Mouse (Mus musculus) CD4-positive helper T cell, adult 2 months (primary cell): ENCODE measurements around the gene Rpl41.

Experiments used
- DNase-seq: peaks from one replicate; pipeline ENCODE4 v3.0.0-alpha.2; 2012; ENCODE audit warnings: low read depth, missing footprints, low spot score

Rpl41 gene

GRCm38 (mm10) chr10:128548947-128549681 is at the start of gene Rpl41:
Gene Rpl41 (minus strand): TSS chr10:128549305.
- DNase-seq, result peak; percentile 99

GRCm38 (mm10) chr10:128598476-128598875 is 49.4 kb upstream of the Rpl41 start:
- DNase-seq, result no peak

GRCm38 (mm10) chr10:128592797-128593196 is 43.7 kb upstream of the Rpl41 start:
- no peak for DNase-seq

- DNase-seq, result no peak
These were observed 42.3 kb upstream of the Rpl41 start for GRCm38 (mm10) chr10:128591436-128591835.

- DNase-seq, result peak; percentile 56
These were observed 41.1 kb upstream of the Rpl41 start for GRCm38 (mm10) chr10:128590193-128590690.

- peak; percentile 63 for DNase-seq
These were observed 40.5 kb upstream of the Rpl41 start, which contains the start of gene Erbb3 for GRCm38 (mm10) chr10:128589464-128590192. Gene Erbb3 (minus strand): TSS chr10:128589652.

- no peak for DNase-seq
These were observed 39.8 kb upstream of the Rpl41 start for GRCm38 (mm10) chr10:128588775-128589463.

GRCm38 (mm10) chr10:128588136-128588535 is 39.0 kb upstream of the Rpl41 start:
- DNase-seq, result no peak

GRCm38 (mm10) chr10:128587697-128588096 is 38.6 kb upstream of the Rpl41 start:
- no peak for DNase-seq

GRCm38 (mm10) chr10:128587120-128587519 is 38.0 kb upstream of the Rpl41 start:
- no peak for DNase-seq

- no peak for DNase-seq
These were observed 37.4 kb upstream of the Rpl41 start for GRCm38 (mm10) chr10:128586546-128586945.

- DNase-seq, result no peak
These were observed 35.3 kb upstream of the Rpl41 start for GRCm38 (mm10) chr10:128584386-128584785.

GRCm38 (mm10) chr10:128583644-128584043 is 34.5 kb upstream of the Rpl41 start:
- no peak for DNase-seq

- DNase-seq, result no peak
These were observed 30.6 kb upstream of the Rpl41 start for GRCm38 (mm10) chr10:128579731-128580130.

GRCm38 (mm10) chr10:128579298-128579697 is 30.2 kb upstream of the Rpl41 start:
- no peak for DNase-seq

- DNase-seq, result peak; percentile 38
These were observed 29.2 kb upstream of the Rpl41 start for GRCm38 (mm10) chr10:128578330-128578729.

- DNase-seq, result no peak
These were observed 26.0 kb upstream of the Rpl41 start for GRCm38 (mm10) chr10:128575063-128575462.

GRCm38 (mm10) chr10:128565788-128566531 is 16.9 kb upstream of the Rpl41 start, which contains the start of gene Pa2g4:
Gene Pa2g4 (minus strand): TSS chr10:128565987.
- peak; percentile 95 for DNase-seq

- DNase-seq, result peak; percentile 55
These were observed 16.2 kb upstream of the Rpl41 start for GRCm38 (mm10) chr10:128565206-128565787.

GRCm38 (mm10) chr10:128563544-128563943 is 14.4 kb upstream of the Rpl41 start:
- DNase-seq, result no peak

- DNase-seq, result no peak
These were observed 7.9 kb upstream of the Rpl41 start for GRCm38 (mm10) chr10:128556963-128557362.
